Mouse (Mus musculus) ES-E14 (cell line): Measurements from ENCODE around the gene Gsta4.

ENCODE experiments used
- CHD2 ChIP-seq: IDR thresholded peaks from 2 replicates; pipeline ENCODE4 v1.6.1; 2014; ENCODE audit warnings: mild to moderate bottlenecking, low read depth, low read length, inconsistent platforms
- HCFC1 ChIP-seq: IDR thresholded peaks from 2 replicates; pipeline ENCODE4 v1.6.1; 2012; ENCODE audit warnings: low read length, inconsistent platforms, borderline replicate concordance; ENCODE audit not compliant: insufficient read depth
- MAFK ChIP-seq: IDR thresholded peaks from 2 replicates; pipeline ENCODE4 v1.6.1; 2014; ENCODE audit warnings: mild to moderate bottlenecking, low read depth, low read length, inconsistent platforms; ENCODE audit not compliant: insufficient read depth
- ZC3H11A ChIP-seq: IDR thresholded peaks from 2 replicates; pipeline ENCODE4 v1.6.1; 2012; ENCODE audit warnings: low read depth, mild to moderate bottlenecking, inconsistent platforms, low read length, borderline replicate concordance

DNA sequence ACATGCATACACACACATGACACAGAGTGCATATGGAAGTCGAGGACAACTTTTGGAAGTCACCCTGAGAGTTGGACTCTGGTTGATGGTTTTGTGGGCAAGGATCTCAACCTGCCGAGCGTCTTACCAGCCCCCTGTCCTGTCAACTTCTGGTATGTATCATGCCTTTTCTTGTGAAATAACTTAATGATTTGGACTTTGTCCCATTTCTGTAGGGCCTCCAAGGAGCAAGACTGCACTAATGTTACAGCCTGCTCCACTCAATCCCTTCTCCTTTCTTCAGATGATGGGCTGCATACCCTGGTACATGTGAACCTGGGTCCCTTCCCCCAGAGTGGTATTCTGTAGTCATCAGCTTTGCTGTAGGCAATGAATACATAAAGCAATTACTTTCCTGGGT is 27.5 kb downstream of the Gsta4 start:
- TF ChIP-seq HCFC1 (no peak), CHD2 (no peak), ZC3H11A (no peak), MAFK (no peak)
